Mouse (Mus musculus) megakaryocyte, embryonic 14.5 days (primary cell): ENCODE data around the gene Dclre1b. TPM values are rescaled to one million over a fixed set of nuclear protein-coding genes. Genes with fewer than 3 reads are reported as not detected.

ENCODE experiments used
- H3K27me3 ChIP-seq: replicated peaks from 2 replicates; pipeline ENCODE3; 2012; ENCODE audit warnings: inconsistent platforms
- H3K36me3 ChIP-seq: replicated peaks from 2 replicates; pipeline ENCODE3; 2012; ENCODE audit warnings: low read length, inconsistent platforms, mixed read lengths
- H3K4me1 ChIP-seq: 2 replicates; pipeline ENCODE4 v1.6.1; 2012; ENCODE audit warnings: inconsistent platforms
- H3K4me3 ChIP-seq: replicated peaks from 2 replicates; pipeline ENCODE3; 2012; ENCODE audit warnings: moderate library complexity, mild to moderate bottlenecking, inconsistent platforms
- H3K9me3 ChIP-seq: 2 replicates; pipeline ENCODE4 v1.6.1; 2012; ENCODE audit warnings: inconsistent platforms
- FLI1 ChIP-seq: IDR thresholded peaks from 2 replicates; pipeline ENCODE4 v1.6.1; 2012; ENCODE audit warnings: low read length, inconsistent platforms, mixed read lengths
- GATA1 ChIP-seq: IDR thresholded peaks from 3 replicates; pipeline ENCODE4 v1.6.1; 2012; ENCODE audit warnings: mixed read lengths, low read length, inconsistent platforms, borderline replicate concordance
- polyA plus RNA-seq: library from polyadenylated mRNA; stranded (reverse); fragments of >175 nt; gene quantifications from 2 replicates; pipeline ENCODE4 v1.2.3, GENCODE M21; 2012; ENCODE audit warnings: low replicate concordance; ENCODE audit not compliant: insufficient read depth

Dclre1b gene
- polyA plus RNA-seq, 1 experiment: 3.1 TPM

GRCm38 (mm10) chr3:103774009-103774408 is 35.2 kb downstream of the Dclre1b start:
- Histone ChIP-seq H3K27me3 (no peaks in the 10 kb centered on the region), H3K4me3 (no peak overlapping the region), H3K36me3 (peaks cover 94% of the 10 kb centered on the region), H3K9me3 (no peaks in the 10 kb centered on the region), H3K4me1 (peaks cover 84% of the 10 kb centered on the region)
- TF ChIP-seq FLI1: no peak
- TF ChIP-seq GATA1: no peak

DNA sequence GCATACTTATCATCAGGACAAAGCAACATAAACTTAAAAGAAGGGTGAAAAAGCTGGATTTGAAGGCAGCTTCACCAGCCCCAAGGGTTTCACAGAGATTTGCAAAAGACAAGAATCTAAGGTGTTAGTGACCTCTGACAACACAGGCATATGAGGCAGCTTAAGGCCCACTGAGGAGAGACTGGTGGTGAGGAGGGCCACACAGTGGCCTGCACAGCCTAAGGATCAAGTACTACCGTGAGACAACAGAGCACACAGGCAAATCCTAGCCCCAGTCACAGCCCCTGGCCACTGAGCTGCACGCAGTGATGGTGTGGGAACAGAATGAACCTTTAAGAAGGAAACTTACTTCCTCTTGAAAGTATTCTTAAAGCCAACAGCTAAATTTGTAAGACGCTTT is 35.7 kb downstream of the Dclre1b start:
- Histone ChIP-seq H3K36me3 (peaks cover 94% of the 10 kb centered on the region), H3K4me1 (peaks cover 82% of the 10 kb centered on the region)
- TF ChIP-seq GATA1 (no peak), FLI1 (no peak)

GRCm38 (mm10) chr3:103772846-103773245 is 36.4 kb downstream of the Dclre1b start:
- TF ChIP-seq FLI1 (no peak), GATA1 (no peak)
- Histone ChIP-seq H3K36me3 (peaks cover 94% of the 10 kb centered on the region), H3K4me1 (peaks cover 81% of the 10 kb centered on the region)

More for the DNA sequence above, 35.7 kb downstream of the Dclre1b start:
- H3K27me3 ChIP-seq: no peaks in the 10 kb centered on the region
- H3K9me3 ChIP-seq: no peaks in the 10 kb centered on the region
- peak overlapping the region; percentile 59 for H3K4me3 ChIP-seq

DNA sequence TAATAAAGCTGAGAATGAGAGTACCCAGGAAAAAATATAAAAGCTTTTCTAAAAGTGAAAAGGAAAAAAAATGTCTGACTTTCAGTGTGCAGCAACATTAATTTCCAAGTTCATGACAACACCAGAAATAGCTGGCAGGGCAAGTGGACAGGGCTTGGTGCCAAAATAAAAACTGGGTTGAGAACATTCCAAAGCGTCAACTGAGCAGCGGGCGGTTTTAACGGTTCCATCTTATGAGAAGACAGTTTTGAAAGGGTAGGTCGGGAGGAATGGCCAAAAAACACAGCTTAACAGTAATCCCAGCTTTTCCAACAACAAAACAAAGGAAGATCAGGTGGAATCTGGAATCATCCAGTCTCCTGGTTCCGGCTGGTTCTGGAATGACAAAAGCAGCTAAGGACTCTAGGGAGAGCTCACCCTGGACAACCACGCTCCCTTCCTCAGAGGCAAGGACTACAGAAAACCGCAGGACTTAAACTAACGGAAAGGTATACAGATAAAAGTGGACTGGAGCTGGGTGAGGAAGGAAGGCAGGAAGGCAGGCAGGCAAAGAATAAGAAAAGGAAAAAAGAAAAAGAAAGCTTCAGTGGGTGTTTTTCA is 37.6 kb downstream of the Dclre1b start:
- H3K4me3 ChIP-seq: peak overlapping the region; percentile 14
- peaks cover 75% of the 10 kb centered on the region for H3K4me1 ChIP-seq
- TF ChIP-seq FLI1: no peak
- no peak for TF ChIP-seq GATA1
- H3K9me3 ChIP-seq: no peaks in the 10 kb centered on the region
- no peaks in the 10 kb centered on the region for H3K27me3 ChIP-seq
- H3K36me3 ChIP-seq: peaks cover 94% of the 10 kb centered on the region

More at GRCm38 (mm10) chr3:103772846-103773245, 36.4 kb downstream of the Dclre1b start:
- no peaks in the 10 kb centered on the region for H3K9me3 ChIP-seq
- H3K4me3 ChIP-seq: no peak overlapping the region
- no peaks in the 10 kb centered on the region for H3K27me3 ChIP-seq

GRCm38 (mm10) chr3:103766789-103767188 is 42.5 kb downstream of the Dclre1b start:
- H3K27me3 ChIP-seq: no peaks in the 10 kb centered on the region
- no peak for TF ChIP-seq GATA1
- no peak for TF ChIP-seq FLI1
- peaks cover 65% of the 10 kb centered on the region for H3K4me1 ChIP-seq
- H3K9me3 ChIP-seq: no peaks in the 10 kb centered on the region
- H3K36me3 ChIP-seq: peaks cover 99% of the 10 kb centered on the region
- H3K4me3 ChIP-seq: no peak overlapping the region

DNA sequence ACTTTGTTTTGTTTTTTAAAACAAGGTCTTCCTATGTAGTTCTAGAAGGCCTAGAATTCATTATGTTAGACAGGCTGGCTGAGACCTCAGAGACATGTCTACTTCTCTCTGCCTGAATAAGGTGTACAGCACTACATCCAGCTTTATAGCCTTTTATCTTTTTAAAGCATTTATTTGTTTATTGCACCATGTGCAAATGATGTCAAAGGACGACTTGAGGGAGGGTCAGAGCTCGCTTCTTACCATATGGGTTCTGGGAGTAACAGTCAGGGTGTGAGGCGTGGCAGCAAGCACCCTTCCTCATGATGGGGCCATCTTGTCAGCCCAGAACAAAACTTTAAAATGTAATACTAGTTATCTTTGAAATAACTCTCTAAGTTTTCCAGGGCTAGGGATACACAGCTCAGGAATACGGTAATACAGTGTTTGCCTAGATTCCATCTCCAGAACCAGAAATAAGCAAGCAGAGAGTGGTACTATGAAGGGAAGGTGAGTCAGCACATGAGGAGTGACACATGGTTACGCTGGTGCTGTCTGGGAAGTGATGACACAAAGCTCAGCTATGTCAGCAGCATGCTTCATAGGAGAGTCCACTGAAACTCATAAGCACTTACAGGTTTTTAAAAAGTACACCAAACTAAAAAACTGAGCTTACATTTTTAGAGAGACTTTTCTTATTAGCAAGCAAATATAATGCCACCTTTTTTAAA is 49.8 kb downstream of the Dclre1b start:
- TF ChIP-seq GATA1 (no peak), FLI1 (no peak)
- Histone ChIP-seq H3K4me3 (no peak overlapping the region), H3K4me1 (peaks cover 45% of the 10 kb centered on the region), H3K36me3 (peaks cover 97% of the 10 kb centered on the region), H3K9me3 (no peaks in the 10 kb centered on the region), H3K27me3 (no peaks in the 10 kb centered on the region)

GRCm38 (mm10) chr3:103758456-103758855 is 50.8 kb downstream of the Dclre1b start:
- Histone ChIP-seq H3K36me3 (peaks cover 97% of the 10 kb centered on the region), H3K27me3 (no peaks in the 10 kb centered on the region), H3K9me3 (no peaks in the 10 kb centered on the region), H3K4me1 (peaks cover 38% of the 10 kb centered on the region), H3K4me3 (no peak overlapping the region)
- TF ChIP-seq FLI1 (no peak), GATA1 (no peak)

DNA sequence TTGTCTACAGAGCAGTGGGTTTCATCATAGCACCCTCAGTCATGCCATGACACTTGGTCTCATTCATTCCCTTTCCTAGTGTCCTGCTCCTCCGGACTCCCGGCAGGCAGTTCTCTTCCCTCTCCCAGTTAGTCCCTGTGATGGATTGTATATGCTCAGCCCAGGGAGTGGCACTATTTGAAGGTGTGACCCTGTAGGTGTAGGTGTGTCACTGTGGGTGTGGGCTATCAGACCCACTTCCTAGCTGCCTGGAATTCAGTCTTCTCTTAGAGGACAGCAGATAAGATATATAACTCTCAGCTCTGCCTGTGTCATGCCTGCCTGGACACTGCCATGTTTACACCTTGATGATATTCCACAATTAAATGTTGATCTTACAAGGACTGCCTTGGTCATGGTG is 52.3 kb downstream of the Dclre1b start:
- Histone ChIP-seq H3K9me3 (no peaks in the 10 kb centered on the region), H3K36me3 (peaks cover 97% of the 10 kb centered on the region), H3K4me3 (no peak overlapping the region), H3K27me3 (no peaks in the 10 kb centered on the region), H3K4me1 (peaks cover 34% of the 10 kb centered on the region)
- no peak for TF ChIP-seq FLI1
- no peak for TF ChIP-seq GATA1

DNA sequence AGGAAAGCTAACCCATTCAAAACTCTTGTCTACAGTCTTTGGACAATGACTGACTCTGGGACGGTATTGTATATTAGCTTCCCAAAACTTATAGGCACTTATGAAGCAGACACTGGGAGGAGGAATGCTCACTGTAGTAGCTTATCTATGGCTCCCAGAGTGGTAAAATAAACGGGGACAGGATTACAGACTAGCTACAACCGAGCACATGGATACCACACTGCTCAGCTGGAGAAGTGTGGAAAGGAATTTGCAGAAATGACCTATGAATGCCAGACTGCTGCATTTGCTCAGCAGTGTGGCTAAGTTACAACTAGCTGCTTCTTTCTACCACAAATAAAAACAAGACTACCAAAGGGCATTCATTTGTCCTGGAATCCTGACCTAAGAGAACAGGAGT is 53.9 kb downstream of the Dclre1b start:
- Histone ChIP-seq H3K9me3 (no peaks in the 10 kb centered on the region), H3K4me1 (peaks cover 24% of the 10 kb centered on the region), H3K27me3 (no peaks in the 10 kb centered on the region), H3K4me3 (no peak overlapping the region), H3K36me3 (peaks cover 100% of the 10 kb centered on the region)
- TF ChIP-seq FLI1 (no peak), GATA1 (no peak)

DNA sequence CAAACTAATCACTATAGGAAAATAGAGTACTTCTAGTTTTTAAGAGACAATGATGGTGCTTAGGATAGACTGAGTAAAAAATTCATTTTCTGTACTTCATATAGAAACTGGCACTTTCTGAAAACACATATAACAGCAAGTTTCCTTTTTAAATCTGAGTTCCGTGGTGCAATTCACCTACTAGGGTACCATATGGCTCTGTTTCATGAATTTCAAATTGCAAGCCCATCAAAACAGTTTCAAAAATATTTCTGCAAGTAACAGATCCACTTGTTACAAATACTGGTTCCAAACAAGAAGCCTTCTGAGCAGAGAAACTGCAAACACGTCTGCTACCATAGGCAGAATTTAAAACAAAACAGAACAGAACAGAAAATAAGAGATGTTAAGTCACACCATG is 57.7 kb downstream of the Dclre1b start:
- H3K36me3 ChIP-seq: peaks cover 100% of the 10 kb centered on the region
- no peak overlapping the region for H3K4me3 ChIP-seq
- H3K27me3 ChIP-seq: no peaks in the 10 kb centered on the region
- TF ChIP-seq FLI1 (no peak), GATA1 (no peak)
- H3K4me1 ChIP-seq: peaks cover 39% of the 10 kb centered on the region
- no peaks in the 10 kb centered on the region for H3K9me3 ChIP-seq

Other genes starting within 250 kb of the Dclre1b start
- gene Syt6, start 234.2 kb downstream of the Dclre1b start, polyA plus RNA-seq: not detected in 2 replicates
- gene Atg4a-ps, start 163.4 kb downstream of the Dclre1b start, polyA plus RNA-seq: not detected in 2 replicates
- 0.12 TPM in 1 of 2 replicates, not detected in the other for gene Olfml3, start 71.4 kb downstream of the Dclre1b start, polyA plus RNA-seq
- gene Gm10964, start 70.1 kb downstream of the Dclre1b start, polyA plus RNA-seq: not detected in 2 replicates
- gene Hipk1, start 17.9 kb downstream of the Dclre1b start, polyA plus RNA-seq: 23.3 and 49.7 TPM in 2 replicates
- gene Ap4b1, start 76 bp upstream of the Dclre1b start, polyA plus RNA-seq: 2.8 and 3.6 TPM in 2 replicates
- not detected in 2 replicates for gene Gm43064, start 129 bp upstream of the Dclre1b start, polyA plus RNA-seq
- gene Bcl2l15, start 23.2 kb upstream of the Dclre1b start, polyA plus RNA-seq: not detected in 2 replicates
- 3.6 TPM in 1 of 2 replicates, not detected in the other for gene Ptpn22, start 50.4 kb upstream of the Dclre1b start, polyA plus RNA-seq
- gene Rsbn1, start 104.7 kb upstream of the Dclre1b start, polyA plus RNA-seq: 9.0 and 18.1 TPM in 2 replicates
- gene Phtf1, start 158.7 kb upstream of the Dclre1b start, polyA plus RNA-seq: 4.0 and 5.0 TPM in 2 replicates